Mouse (Mus musculus) ES-Bruce4 (cell line): ENCODE measurements around the gene Aldh1l2.

Experiments used
- CTCF ChIP-seq: IDR thresholded peaks from one replicate; pipeline ENCODE4 v1.8.1; 2011; ENCODE audit warnings: low read depth, low read length
- EP300 ChIP-seq: IDR thresholded peaks from 2 replicates; pipeline ENCODE4 v1.6.1; 2011; ENCODE audit warnings: low read depth, low read length; ENCODE audit not compliant: insufficient read depth
- POLR2A ChIP-seq: IDR thresholded peaks from one replicate; pipeline ENCODE4 v1.8.1; 2011; ENCODE audit warnings: low read length; ENCODE audit not compliant: insufficient read depth

- TF ChIP-seq CTCF (no peak), POLR2A (no peak), EP300 (no peak)
Observed at GRCm38 (mm10) chr10:83475226-83475625, 58.7 kb downstream of the Aldh1l2 start.
